Mouse (Mus musculus): ENCODE measurements around the gene Anapc15-ps.

- TF ChIP-seq POLR2A (IDR thresholded peaks at IDR 0.05; ENCODE audit: control insufficient read depth, low read depth, low read length) (no peak), CTCF (IDR thresholded peaks at IDR 0.05; ENCODE audit: control insufficient read depth, insufficient read depth, insufficient replicate concordance, low read depth, low read length) (no peak)
Observed at GRCm38 (mm10) chr10:95718760-95719159, 45.5 kb upstream of the Anapc15-ps start.
